Mouse (Mus musculus): ENCODE data around the gene Nup133.

- no peak for TF ChIP-seq POLR2A (IDR thresholded peaks at IDR 0.05; ENCODE audit: borderline replicate concordance, low read depth, low read length)
- no peak for TF ChIP-seq CTCF (IDR thresholded peaks at IDR 0.05; ENCODE audit: low read depth, low read length)
Measured at GRCm38 (mm10) chr8:123948942-123949685, at the start of gene Nup133.

Data from bone marrow macrophage, adult 2 months (primary cell).